Mouse (Mus musculus): ENCODE measurements around the gene Dapk3. TPM values are rescaled to one million over a fixed set of nuclear protein-coding genes. Genes with fewer than 3 reads are reported as not detected.

Dapk3 gene
- polyA plus RNA-seq, 1 experiment = 58.0 TPM

- peaks cover 7% of the 10 kb centered on the region for H3K4me1 ChIP-seq (ENCODE audit: control insufficient read depth, insufficient read depth, insufficient read length)
- H3K4me3 ChIP-seq (ENCODE audit: extremely low read depth, insufficient read depth, insufficient read length) = no peak overlapping the region
- H3K27ac ChIP-seq (ENCODE audit: insufficient read depth, low read length) = no peak overlapping the region
- no peaks in the 10 kb centered on the region for H3K36me3 ChIP-seq (ENCODE audit: control insufficient read depth, insufficient read depth, low read length)
- TF ChIP-seq CTCF (IDR thresholded peaks at IDR 0.05; ENCODE audit: extremely low read depth, insufficient read depth, insufficient read length, insufficient replicate concordance) (no peak), POLR2A (IDR thresholded peaks at IDR 0.05; ENCODE audit: low read depth, low read length) (no peak)
- no peak for DNase-seq (ENCODE audit: low read depth in 1 of 2, low spot score in 2 of 2)
- peaks cover 6% of the 10 kb centered on the region; the same call in 1 of the 2 replicates for H3K27me3 ChIP-seq (ENCODE audit: control insufficient read depth, insufficient read depth, low read length)
- WGBS = 89% methylated on average over 12 of the region's 12 CpGs
Measured at GRCm38 (mm10) chr10:81236471-81237268, 53.9 kb downstream of the Dapk3 start.

- H3K4me1 ChIP-seq (ENCODE audit: control insufficient read depth, insufficient read depth, insufficient read length) = no peaks in the 10 kb centered on the region
- H3K27ac ChIP-seq (ENCODE audit: insufficient read depth, low read length) = no peak overlapping the region
- H3K27me3 ChIP-seq (ENCODE audit: control insufficient read depth, insufficient read depth, low read length) = peaks cover 6% of the 10 kb centered on the region; the same call in 1 of the 2 replicates
- TF ChIP-seq POLR2A (IDR thresholded peaks at IDR 0.05; ENCODE audit: low read depth, low read length) = no peak
- TF ChIP-seq CTCF (IDR thresholded peaks at IDR 0.05; ENCODE audit: extremely low read depth, insufficient read depth, insufficient read length, insufficient replicate concordance) = no peak
- H3K36me3 ChIP-seq (ENCODE audit: control insufficient read depth, insufficient read depth, low read length) = no peaks in the 10 kb centered on the region
- WGBS = 80% methylated on average over 2 of the region's 2 CpGs
- no peak for DNase-seq (ENCODE audit: low read depth in 1 of 2, low spot score in 2 of 2)
- no peak overlapping the region for H3K4me3 ChIP-seq (ENCODE audit: extremely low read depth, insufficient read depth, insufficient read length)
Measured at GRCm38 (mm10) chr10:81238618-81239017, 55.8 kb downstream of the Dapk3 start.

- no peak overlapping the region for H3K4me3 ChIP-seq (ENCODE audit: extremely low read depth, insufficient read depth, insufficient read length)
- H3K27ac ChIP-seq (ENCODE audit: insufficient read depth, low read length) = no peak overlapping the region
- 24% methylated on average over 13 of the region's 13 CpGs for WGBS
- no peaks in the 10 kb centered on the region for H3K36me3 ChIP-seq (ENCODE audit: control insufficient read depth, insufficient read depth, low read length)
- DNase-seq (ENCODE audit: low read depth in 1 of 2, low spot score in 2 of 2) = peak; percentile 33 to 41
- peaks cover 3% of the 10 kb centered on the region; the same call in 1 of the 2 replicates for H3K4me1 ChIP-seq (ENCODE audit: control insufficient read depth, insufficient read depth, insufficient read length)
- H3K27me3 ChIP-seq (ENCODE audit: control insufficient read depth, insufficient read depth, low read length) = peaks cover 6% of the 10 kb centered on the region; the same call in 1 of the 2 replicates
- TF ChIP-seq POLR2A (IDR thresholded peaks at IDR 0.05; ENCODE audit: low read depth, low read length) (no peak), CTCF (IDR thresholded peaks at IDR 0.05; ENCODE audit: extremely low read depth, insufficient read depth, insufficient read length, insufficient replicate concordance) (peak; percentile 48; the same call in 1 of the 2 replicates)
Measured at GRCm38 (mm10) chr10:81240876-81241275, 58.1 kb downstream of the Dapk3 start.

- H3K27ac ChIP-seq (ENCODE audit: insufficient read depth, low read length) = no peak overlapping the region
- no peak overlapping the region for H3K4me3 ChIP-seq (ENCODE audit: extremely low read depth, insufficient read depth, insufficient read length)
- no peaks in the 10 kb centered on the region for H3K36me3 ChIP-seq (ENCODE audit: control insufficient read depth, insufficient read depth, low read length)
- peaks cover 6% of the 10 kb centered on the region; the same call in 1 of the 2 replicates for H3K27me3 ChIP-seq (ENCODE audit: control insufficient read depth, insufficient read depth, low read length)
- 88% methylated on average over 16 of the region's 16 CpGs for whole genome bisulfite sequencing
- TF ChIP-seq CTCF (IDR thresholded peaks at IDR 0.05; ENCODE audit: extremely low read depth, insufficient read depth, insufficient read length, insufficient replicate concordance) (no peak), POLR2A (IDR thresholded peaks at IDR 0.05; ENCODE audit: low read depth, low read length) (no peak)
- H3K4me1 ChIP-seq (ENCODE audit: control insufficient read depth, insufficient read depth, insufficient read length) = peaks cover 3% of the 10 kb centered on the region; the same call in 1 of the 2 replicates
- no peak for DNase-seq (ENCODE audit: low read depth in 1 of 2, low spot score in 2 of 2)
Measured at GRCm38 (mm10) chr10:81242021-81242420, 59.2 kb downstream of the Dapk3 start.

Other genes starting within 250 kb of the Dapk3 start
- 0.75 and 0.91 TPM in 2 replicates for gene Gng7, start 168.1 kb upstream of the Dapk3 start, polyA plus RNA-seq (2012; rRNA removed)
- 0.04 TPM in 1 of 2 replicates, not detected in the other for gene Diras1, start 157.3 kb upstream of the Dapk3 start, polyA plus RNA-seq (2012; rRNA removed)
- 22.3 and 26.0 TPM in 2 replicates for gene Slc39a3, start 145.6 kb upstream of the Dapk3 start, polyA plus RNA-seq (2012; rRNA removed)
- 88.8 and 114 TPM in 2 replicates for gene Sgta, start 122.8 kb upstream of the Dapk3 start, polyA plus RNA-seq (2012; rRNA removed)
- 17.9 and 27.2 TPM in 2 replicates for gene Thop1, start 113.0 kb upstream of the Dapk3 start, polyA plus RNA-seq (2012; rRNA removed)
- gene Creb3l3, start 84.1 kb upstream of the Dapk3 start, polyA plus RNA-seq (2012; rRNA removed) = 0.27 and 0.32 TPM in 2 replicates
- gene Map2k2, start 77.1 kb upstream of the Dapk3 start, polyA plus RNA-seq (2012; rRNA removed) = 135 and 201 TPM in 2 replicates
- gene Zbtb7a, start 47.8 kb upstream of the Dapk3 start, polyA plus RNA-seq (2012; rRNA removed) = 64.6 and 95.2 TPM in 2 replicates
- 36.1 and 45.8 TPM in 2 replicates for gene Pias4, start 15.1 kb upstream of the Dapk3 start, polyA plus RNA-seq (2012; rRNA removed)
- gene Eef2, start 6.4 kb upstream of the Dapk3 start, polyA plus RNA-seq (2012; rRNA removed) = 1,457 and 1,736 TPM in 2 replicates
- not detected in 2 replicates for gene 4930442H23Rik, start 844 bp downstream of the Dapk3 start, polyA plus RNA-seq (2012; rRNA removed)
- gene Nmrk2, start 19.0 kb downstream of the Dapk3 start, polyA plus RNA-seq (2012; rRNA removed) = not detected in 2 replicates
- gene Atcay, start 47.8 kb downstream of the Dapk3 start, polyA plus RNA-seq (2012; rRNA removed) = 0.92 and 0.95 TPM in 2 replicates
- gene Zfr2, start 50.1 kb downstream of the Dapk3 start, polyA plus RNA-seq (2012; rRNA removed) = 5.5 and 6.1 TPM in 2 replicates
- 22.5 and 30.0 TPM in 2 replicates for gene Matk, start 69.9 kb downstream of the Dapk3 start, polyA plus RNA-seq (2012; rRNA removed)
- 63.6 and 86.9 TPM in 2 replicates for gene Mrpl54, start 83.9 kb downstream of the Dapk3 start, polyA plus RNA-seq (2012; rRNA removed)
- gene Apba3, start 84.0 kb downstream of the Dapk3 start, polyA plus RNA-seq (2012; rRNA removed) = 63.0 and 77.1 TPM in 2 replicates
- gene Tjp3, start 108.6 kb downstream of the Dapk3 start, polyA plus RNA-seq (2012; rRNA removed) = 8.1 and 10.6 TPM in 2 replicates
- 93.2 and 111 TPM in 2 replicates for gene Pip5k1c, start 110.0 kb downstream of the Dapk3 start, polyA plus RNA-seq (2012; rRNA removed)
- 38.6 and 44.8 TPM in 2 replicates for gene Cactin, start 138.1 kb downstream of the Dapk3 start, polyA plus RNA-seq (2012; rRNA removed)
- 68.1 and 92.5 TPM in 2 replicates for gene Tbxa2r, start 145.7 kb downstream of the Dapk3 start, polyA plus RNA-seq (2012; rRNA removed)
- gene Gipc3, start 160.3 kb downstream of the Dapk3 start, polyA plus RNA-seq (2012; rRNA removed) = 1.3 and 1.7 TPM in 2 replicates
- 74.8 and 92.9 TPM in 2 replicates for gene Hmg20b, start 167.5 kb downstream of the Dapk3 start, polyA plus RNA-seq (2012; rRNA removed)
- 20.2 and 32.6 TPM in 2 replicates for gene Mfsd12, start 174.5 kb downstream of the Dapk3 start, polyA plus RNA-seq (2012; rRNA removed)
- 7.8 and 11.7 TPM in 2 replicates for gene 4930404N11Rik, start 182.8 kb downstream of the Dapk3 start, polyA plus RNA-seq (2012; rRNA removed)
- gene Fzr1, start 195.5 kb downstream of the Dapk3 start, polyA plus RNA-seq (2012; rRNA removed) = 127 and 128 TPM in 2 replicates
- gene Dohh, start 201.4 kb downstream of the Dapk3 start, polyA plus RNA-seq (2012; rRNA removed) = 47.9 and 71.7 TPM in 2 replicates
- gene Gm48551, start 201.5 kb downstream of the Dapk3 start, polyA plus RNA-seq (2012; rRNA removed) = 2.3 and 2.9 TPM in 2 replicates
- 2.9 and 6.4 TPM in 2 replicates for gene Gm48552, start 206.0 kb downstream of the Dapk3 start, polyA plus RNA-seq (2012; rRNA removed)
- gene Smim24, start 210.0 kb downstream of the Dapk3 start, polyA plus RNA-seq (2012; rRNA removed) = 18.3 and 22.9 TPM in 2 replicates